Mouse (Mus musculus): ENCODE measurements at regions not wholly inside any gene's neighbourhood (a gene's known extent, or its start where the extent isn't known, plus 50 kb on each side); places are given as distances from the start of the nearest gene placed in this dataset.

GRCm38 (mm10) chr2:74207440-74207839 lies 296.3 kb upstream of the Atp5g3 start:
- ATAC-seq (replicated peaks; ENCODE audit: low FRiP score, low TSS enrichment, poor library complexity, severe bottlenecking), result no peak

- no peak for ATAC-seq (replicated peaks; ENCODE audit: low FRiP score, low TSS enrichment, poor library complexity, severe bottlenecking)
These were observed 291.6 kb upstream of the Atp5g3 start for GRCm38 (mm10) chr2:74202776-74203175.

DNA sequence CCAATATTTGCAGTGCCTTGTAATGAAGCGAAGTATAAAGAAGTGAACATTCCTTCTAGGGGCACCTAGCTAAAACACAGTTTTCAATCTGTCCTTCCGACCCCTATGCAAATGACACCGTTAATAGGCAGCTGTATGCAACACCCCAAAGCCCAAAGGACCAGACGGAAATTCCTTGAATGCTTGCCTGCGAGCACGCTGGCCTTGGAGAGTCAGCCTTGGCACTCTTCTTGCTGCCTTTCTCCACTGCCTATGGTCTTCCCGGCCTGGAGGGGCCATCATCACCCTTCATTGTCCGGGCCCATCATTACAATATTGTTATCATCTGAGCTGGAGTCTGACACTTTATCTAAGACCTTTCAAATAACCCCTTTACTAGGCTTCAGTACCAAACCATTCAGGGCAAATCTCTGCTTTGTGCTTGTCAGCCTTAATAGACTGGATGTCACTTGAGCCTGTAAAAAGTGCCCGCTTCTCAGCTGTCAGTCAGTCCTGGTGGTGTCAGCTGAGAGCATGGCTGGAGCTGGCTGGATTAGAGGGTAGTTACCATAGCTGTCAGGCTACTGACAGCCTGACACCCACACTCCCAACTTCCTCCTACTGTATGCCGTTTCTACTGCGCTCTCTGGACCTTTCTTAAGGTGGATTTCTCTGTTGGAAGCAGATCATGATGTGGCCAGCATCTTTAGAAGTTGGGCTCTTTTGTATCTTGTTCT lies 290.6 kb upstream of the Atp5g3 start:
- no peak for ATAC-seq (replicated peaks; ENCODE audit: low FRiP score, low TSS enrichment, poor library complexity, severe bottlenecking)

DNA sequence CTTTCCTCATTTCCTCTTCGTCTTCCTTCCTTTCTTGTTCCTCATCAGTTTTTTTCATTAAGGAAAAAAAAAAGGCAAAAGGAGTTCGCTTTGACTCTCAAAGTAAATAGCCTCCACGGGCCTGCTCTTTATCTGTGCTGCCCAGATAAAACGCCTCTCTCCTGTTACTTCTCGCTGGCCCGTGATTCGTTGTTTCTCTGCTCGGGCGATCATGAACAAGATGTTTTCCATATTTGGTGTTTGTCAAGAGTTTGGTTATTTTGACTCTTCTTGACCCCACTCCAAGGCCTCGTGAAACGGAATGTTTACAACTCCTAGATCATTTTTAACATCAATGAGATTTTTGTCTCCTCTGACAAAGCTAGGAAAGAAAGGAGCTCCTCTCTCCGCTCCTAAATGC lies 288.4 kb upstream of the Atp5g3 start:
- no peak for ATAC-seq (replicated peaks; ENCODE audit: low FRiP score, low TSS enrichment, poor library complexity, severe bottlenecking)

- no peak for ATAC-seq (replicated peaks; ENCODE audit: low FRiP score, low TSS enrichment, poor library complexity, severe bottlenecking)
These were observed 277.1 kb upstream of the Atp5g3 start for GRCm38 (mm10) chr2:74187963-74188790.

DNA sequence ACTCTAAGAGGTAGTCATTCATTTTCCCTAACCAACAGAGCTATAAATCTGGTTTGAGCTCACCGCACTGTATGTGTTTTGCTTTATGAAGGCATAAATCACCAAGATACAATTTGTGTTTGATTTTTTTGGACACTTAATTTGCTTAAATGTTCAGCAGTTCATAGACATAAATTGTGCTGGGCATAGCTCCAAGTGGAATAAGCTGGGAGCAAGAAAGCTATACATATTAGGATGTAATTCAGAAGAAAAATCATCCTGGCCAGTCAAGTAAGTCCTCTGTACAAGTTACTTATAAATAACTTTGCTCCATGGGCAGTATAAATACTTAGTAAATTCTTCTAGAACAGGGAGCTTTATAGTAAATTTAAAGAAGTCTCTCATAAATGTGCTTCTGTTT lies 267.0 kb upstream of the Atp5g3 start:
- ATAC-seq (replicated peaks; ENCODE audit: low FRiP score, low TSS enrichment, poor library complexity, severe bottlenecking), result no peak

DNA sequence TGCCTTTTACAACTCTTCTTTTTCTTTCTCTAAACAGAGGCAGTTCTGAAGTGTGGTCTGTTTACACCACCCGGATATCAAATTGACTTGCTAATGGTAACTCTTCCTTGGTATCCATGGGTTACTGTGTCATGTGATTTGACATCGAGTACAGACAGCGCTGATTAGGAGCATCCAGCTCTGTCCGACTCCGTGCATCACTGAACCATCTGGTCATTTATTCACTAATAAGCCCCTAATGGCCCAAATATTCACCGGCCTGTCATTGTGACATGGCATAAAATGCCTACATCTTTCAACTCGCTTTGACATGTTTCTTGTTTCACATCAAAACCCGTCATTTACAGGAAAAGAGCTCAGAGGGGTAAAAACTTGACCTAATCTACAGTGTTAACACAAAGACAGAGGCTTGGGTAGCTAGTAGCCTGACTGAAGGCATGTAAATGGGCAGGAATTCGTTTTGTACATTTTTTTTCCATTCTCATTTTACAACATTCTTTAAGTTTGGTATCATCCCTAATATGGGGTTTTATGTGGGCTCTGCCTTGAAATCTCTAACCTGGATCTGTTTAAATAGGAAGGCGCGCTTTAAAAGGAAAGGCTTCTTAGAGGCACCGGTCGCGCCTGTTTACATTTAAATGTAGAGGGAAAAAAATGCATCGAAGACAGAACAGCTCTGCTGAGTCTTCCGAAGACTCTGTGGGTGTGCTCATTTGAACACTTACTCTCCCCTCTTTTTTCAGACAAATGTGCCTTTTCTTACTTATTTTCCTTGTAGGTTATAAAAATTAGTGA lies 257.8 kb upstream of the Atp5g3 start:
- ATAC-seq (replicated peaks; ENCODE audit: low FRiP score, low TSS enrichment, poor library complexity, severe bottlenecking), result no peak

- no peak for ATAC-seq (replicated peaks; ENCODE audit: low FRiP score, low TSS enrichment, poor library complexity, severe bottlenecking)
These were observed 257.2 kb upstream of the Atp5g3 start for GRCm38 (mm10) chr2:74168307-74168706.

GRCm38 (mm10) chr2:74154062-74154461 lies 242.9 kb upstream of the Atp5g3 start:
- ATAC-seq (replicated peaks; ENCODE audit: low FRiP score, low TSS enrichment, poor library complexity, severe bottlenecking), result no peak

GRCm38 (mm10) chr2:74153247-74153850 lies 242.2 kb upstream of the Atp5g3 start:
- no peak for ATAC-seq (replicated peaks; ENCODE audit: low FRiP score, low TSS enrichment, poor library complexity, severe bottlenecking)

- ATAC-seq (replicated peaks; ENCODE audit: low FRiP score, low TSS enrichment, poor library complexity, severe bottlenecking), result no peak
These were observed 241.6 kb upstream of the Atp5g3 start for GRCm38 (mm10) chr2:74152534-74153246.

GRCm38 (mm10) chr2:74147193-74147592 lies 236.1 kb upstream of the Atp5g3 start:
- ATAC-seq (replicated peaks; ENCODE audit: low FRiP score, low TSS enrichment, poor library complexity, severe bottlenecking), result no peak

DNA sequence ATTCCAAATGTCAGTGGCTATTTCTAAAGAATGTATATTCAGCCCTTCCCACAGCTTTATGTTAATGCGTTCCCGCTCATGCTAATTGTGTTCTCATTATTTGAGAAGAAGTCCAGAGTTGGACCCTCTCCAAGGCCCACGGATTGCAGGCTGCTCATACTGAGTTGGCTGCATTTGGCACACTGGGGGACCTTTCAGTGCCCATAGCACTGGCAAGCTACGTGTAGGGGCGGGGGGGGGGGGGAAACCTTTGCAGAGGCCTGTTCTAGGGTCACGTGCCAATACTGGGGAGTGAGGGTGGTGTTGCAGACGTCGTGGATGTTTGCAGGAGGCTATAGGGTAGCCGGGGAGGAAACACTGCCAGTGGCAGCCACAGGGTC lies 225.5 kb upstream of the Atp5g3 start:
- no peak for ATAC-seq (replicated peaks; ENCODE audit: low FRiP score, low TSS enrichment, poor library complexity, severe bottlenecking)

DNA sequence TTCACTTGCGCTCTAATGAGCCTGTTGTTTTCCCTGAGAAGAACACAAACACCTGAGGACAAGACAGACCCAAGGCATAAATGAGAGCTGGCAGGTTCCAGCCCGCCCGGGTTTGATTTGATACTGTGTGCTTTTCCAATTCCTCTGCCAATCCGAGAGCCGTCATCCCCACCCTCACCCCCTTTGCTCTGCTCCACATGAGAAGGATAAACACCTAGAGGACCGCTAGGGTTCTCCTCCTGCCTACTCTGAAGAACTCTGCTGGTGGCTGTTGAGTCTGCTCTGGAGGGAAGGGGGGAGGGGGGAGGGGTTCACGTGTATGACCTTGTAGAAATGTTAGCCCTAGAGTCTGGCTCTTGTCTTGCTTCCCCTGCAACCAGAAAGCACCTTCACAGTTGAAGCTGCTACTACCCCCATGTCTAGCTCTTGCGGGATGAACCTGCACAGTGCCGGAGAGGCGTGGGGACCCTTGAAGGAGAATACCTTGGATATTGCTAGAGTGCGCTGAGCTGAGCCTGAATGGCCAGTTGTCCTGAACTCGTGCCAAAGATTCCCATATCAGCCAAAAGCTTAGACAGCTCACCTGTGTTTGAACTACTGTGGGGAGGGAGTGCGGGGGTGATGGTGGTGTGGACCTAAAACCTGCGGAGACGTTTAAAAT lies 225.0 kb upstream of the Atp5g3 start:
- no peak for ATAC-seq (replicated peaks; ENCODE audit: low FRiP score, low TSS enrichment, poor library complexity, severe bottlenecking)

GRCm38 (mm10) chr2:74130141-74130588 lies 219.0 kb upstream of the Atp5g3 start:
- ATAC-seq (replicated peaks; ENCODE audit: low FRiP score, low TSS enrichment, poor library complexity, severe bottlenecking), result no peak

DNA sequence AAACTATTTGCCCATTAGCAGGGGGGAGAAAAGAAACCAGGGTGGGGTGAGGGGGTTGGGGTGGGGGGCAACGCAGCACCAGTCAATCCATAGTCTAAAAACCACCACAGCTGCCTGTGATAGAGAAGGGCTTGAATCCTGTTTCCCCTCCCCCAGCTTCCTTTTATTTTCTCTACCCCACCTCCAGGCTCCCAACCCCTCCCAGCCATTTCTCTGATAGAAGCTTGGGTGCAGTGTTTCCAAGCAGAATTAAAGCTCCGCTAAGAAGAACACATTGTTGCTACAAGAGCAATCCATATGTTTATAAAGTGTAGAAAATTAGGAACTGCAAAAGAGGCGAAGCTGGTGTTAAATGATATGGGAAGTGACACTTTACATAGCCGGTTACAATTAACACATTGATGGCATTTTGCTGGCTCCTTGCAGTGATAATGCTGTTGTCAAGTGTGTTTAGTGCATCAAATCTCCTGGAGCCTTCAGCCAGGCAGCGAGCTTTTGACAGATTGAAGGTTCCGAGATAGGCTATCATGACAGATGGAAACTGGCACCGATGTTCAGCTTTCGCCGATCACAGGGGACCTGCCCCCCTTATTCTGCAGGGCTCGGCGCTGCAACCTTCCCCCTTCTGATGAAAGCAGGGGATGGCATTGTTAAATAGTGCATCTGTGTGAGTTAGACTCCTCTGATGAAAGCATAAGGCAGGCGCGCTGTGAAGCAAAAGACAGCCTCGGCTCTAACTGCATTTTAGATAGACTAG lies 217.8 kb upstream of the Atp5g3 start:
- ATAC-seq (replicated peaks; ENCODE audit: low FRiP score, low TSS enrichment, poor library complexity, severe bottlenecking), result no peak

DNA sequence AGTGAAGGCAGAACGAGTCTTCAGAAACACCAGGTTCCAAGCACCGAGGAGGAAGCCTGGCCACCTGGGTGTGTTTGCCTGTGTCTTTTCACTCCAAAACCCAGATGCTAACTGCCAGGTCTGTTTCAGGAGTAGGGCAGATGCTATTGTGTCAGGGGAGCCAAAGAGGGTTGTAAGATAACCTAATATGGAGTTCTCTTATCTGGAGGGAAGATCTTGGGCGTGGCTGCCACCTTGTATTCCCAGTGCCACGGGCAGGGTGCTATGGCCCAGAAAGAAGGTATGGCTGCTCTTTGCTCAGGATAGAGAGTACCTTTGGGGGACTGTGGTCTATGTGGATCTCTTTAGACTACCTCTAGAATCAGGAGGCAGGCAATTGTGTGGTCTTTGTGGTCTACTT lies 216.0 kb upstream of the Atp5g3 start:
- no peak for ATAC-seq (replicated peaks; ENCODE audit: low FRiP score, low TSS enrichment, poor library complexity, severe bottlenecking)

- ATAC-seq (replicated peaks; ENCODE audit: low FRiP score, low TSS enrichment, poor library complexity, severe bottlenecking), result no peak
These were observed 213.1 kb upstream of the Atp5g3 start for GRCm38 (mm10) chr2:74124252-74124651.

Data from megakaryocyte-erythroid progenitor cell, adult 5-6 weeks (primary cell).